Mouse (Mus musculus): ENCODE measurements around the gene Tpx2. TPM values are rescaled to one million over a fixed set of nuclear protein-coding genes. Genes with fewer than 3 reads are reported as not detected.

Tpx2 gene
- total RNA-seq, 2 experiments from 2014 or later: 1.2 to 2.3 TPM

GRCm38 (mm10) chr2:152819097-152819624 lies 28.6 kb upstream of the Tpx2 start:
- no peak for DNase-seq (ENCODE audit: low spot score in 2 of 2)

GRCm38 (mm10) chr2:152819926-152820325 lies 27.8 kb upstream of the Tpx2 start:
- peak in 1 of 2 experiments; percentile 32 for DNase-seq (ENCODE audit: low spot score in 2 of 2)

GRCm38 (mm10) chr2:152820369-152820768 lies 27.4 kb upstream of the Tpx2 start:
- DNase-seq (ENCODE audit: low spot score in 2 of 2): peak in 1 of 2 experiments; percentile 33

GRCm38 (mm10) chr2:152821023-152821422 lies 26.7 kb upstream of the Tpx2 start:
- no peak for DNase-seq (ENCODE audit: low spot score in 2 of 2)

GRCm38 (mm10) chr2:152821566-152821965 lies 26.2 kb upstream of the Tpx2 start:
- no peak for DNase-seq (ENCODE audit: low spot score in 2 of 2)

- DNase-seq (ENCODE audit: low spot score in 2 of 2): no peak
These were observed 24.0 kb upstream of the Tpx2 start for GRCm38 (mm10) chr2:152823770-152824169.

GRCm38 (mm10) chr2:152824438-152825167 lies 23.2 kb upstream of the Tpx2 start:
- no peak for DNase-seq (ENCODE audit: low spot score in 2 of 2)

GRCm38 (mm10) chr2:152825168-152825697 lies 22.5 kb upstream of the Tpx2 start:
- DNase-seq (ENCODE audit: low spot score in 2 of 2): no peak

GRCm38 (mm10) chr2:152825713-152826112 lies 22.1 kb upstream of the Tpx2 start:
- no peak for DNase-seq (ENCODE audit: low spot score in 2 of 2)

GRCm38 (mm10) chr2:152826481-152826880 lies 21.3 kb upstream of the Tpx2 start:
- DNase-seq (ENCODE audit: low spot score in 2 of 2): no peak

GRCm38 (mm10) chr2:152827321-152828010 lies 20.3 kb upstream of the Tpx2 start:
- no peak for DNase-seq (ENCODE audit: low spot score in 2 of 2)

GRCm38 (mm10) chr2:152828011-152828370 lies 19.8 kb upstream of the Tpx2 start:
- no peak for DNase-seq (ENCODE audit: low spot score in 2 of 2)

GRCm38 (mm10) chr2:152828532-152828931 lies 19.2 kb upstream of the Tpx2 start:
- no peak for DNase-seq (ENCODE audit: low spot score in 2 of 2)

GRCm38 (mm10) chr2:152829367-152829881 lies 18.3 kb upstream of the Tpx2 start:
- DNase-seq (ENCODE audit: low spot score in 2 of 2): peak in 1 of 2 experiments; percentile 42

GRCm38 (mm10) chr2:152830021-152830921 lies 17.5 kb upstream of the Tpx2 start:
- DNase-seq (ENCODE audit: low spot score in 2 of 2): peak; percentile 85 to 86

GRCm38 (mm10) chr2:152831019-152831878 lies 16.5 kb upstream of the Tpx2 start, which contains the start of gene Bcl2l1:
Gene Bcl2l1 (minus strand): TSS chr2:152831728.
- peak; percentile 96 to 97 for DNase-seq (ENCODE audit: low spot score in 2 of 2)

- DNase-seq (ENCODE audit: low spot score in 2 of 2): no peak
These were observed 8.5 kb upstream of the Tpx2 start for GRCm38 (mm10) chr2:152839256-152839655.

GRCm38 (mm10) chr2:152842741-152843140 lies 5.0 kb upstream of the Tpx2 start:
- DNase-seq (ENCODE audit: low spot score in 2 of 2): no peak

- DNase-seq (ENCODE audit: low spot score in 2 of 2): no peak
These were observed 528 bp upstream of the Tpx2 start for GRCm38 (mm10) chr2:152847057-152847814.

All from adrenal gland, adult 18-20 months (tissue).